8 mouse cellular contexts compared by ENCODE assay signal in genomic region chr12:25189174-25189761, GRCm38 (mm10).
A peak's percentile ranks its signal among the peaks of the same experiment; 100 is the strongest.
DNase-seq lines count a peak whose midpoint lies in the region; ATAC-seq and TF ChIP-seq lines count a peak whose summit lies in the region.

No protein-coding gene starts in this region.

- peaks cover 3 to 17% of the 10 kb centered on the region in 2 experiments; a peak in 3 of 4 replicates for H3K4me1 ChIP-seq in MEL (ENCODE audit: control insufficient read depth in 1 of 2, insufficient read depth in 2 of 2, low read length in 2 of 2)

- no peak for TF ChIP-seq RAD21 in MEL (IDR thresholded peaks at IDR 0.05; ENCODE audit: low read depth, low read length)

- H3K9me3 ChIP-seq in MEL (replicated peaks; ENCODE audit: insufficient read depth, low read length) = no peaks in the 10 kb centered on the region

- DNase-seq in 416B (ENCODE audit: low read depth) (peak; percentile 97), MEL (ENCODE audit: low read depth, low spot score) (peak; percentile 76), adipocyte (ENCODE audit: low spot score) (no peak)
- DNase-seq in layer of hippocampus, postnatal 10 days (ENCODE audit: low spot score in 2 of 2) = peak; percentile 54 to 57
- DNase-seq in thymus, postnatal 36 days = peak; percentile 68 to 74
- DNase-seq in adrenal gland, postnatal 10 days = no peak

- H3K27ac ChIP-seq in MEL (ENCODE audit: control insufficient read depth, low read depth, low read length) = peak overlapping the region; percentile 86

- H3K79me2 ChIP-seq in MEL (ENCODE audit: control insufficient read depth, insufficient read depth, low read length, poor library complexity) = no peaks in the 10 kb centered on the region; the same call in 1 of the 2 replicates

- ATAC-seq in granulocyte monocyte progenitor cell, adult 5-6 weeks (replicated peaks; ENCODE audit: poor library complexity, severe bottlenecking) = peak; percentile 75
- ATAC-seq in megakaryocyte progenitor cell, adult 5-6 weeks (replicated peaks; ENCODE audit: poor library complexity) = peak; percentile 70

- no peak for TF ChIP-seq CTCF in MEL (IDR thresholded peaks at IDR 0.05 in 2 of 3, conservative IDR thresholded peaks at IDR 0.05 in 1 of 3; ENCODE audit: control insufficient read depth in 1 of 3, insufficient read depth in 1 of 3, low read depth in 2 of 3, low read length in 3 of 3, poor library complexity in 1 of 3, severe bottlenecking in 1 of 3)

- H3K9ac ChIP-seq in MEL (ENCODE audit: control insufficient read depth, low read depth, low read length, poor library complexity, severe bottlenecking) = peak overlapping the region; percentile 62

- TF ChIP-seq POLR2A in MEL (IDR thresholded peaks at IDR 0.05; ENCODE audit: control insufficient read depth in 1 of 2, insufficient read depth in 1 of 2, low read depth in 1 of 2, low read length in 2 of 2, poor library complexity in 1 of 2) = peak in 1 of 2 experiments; percentile 33; a peak in 1 of 4 replicates

- H3K27me3 ChIP-seq in MEL (ENCODE audit: control insufficient read depth in 1 of 2, insufficient read depth in 2 of 2, low read length in 2 of 2) = no peaks in the 10 kb centered on the region

- H3K36me3 ChIP-seq in MEL (ENCODE audit: control insufficient read depth in 1 of 2, insufficient read depth in 2 of 2, low read length in 2 of 2) = peaks cover 0 to 9% of the 10 kb centered on the region in 2 experiments; a peak in 2 of 4 replicates

- peak overlapping the region; percentile 32 to 39 for H3K4me3 ChIP-seq in MEL (ENCODE audit: control insufficient read depth in 1 of 2, insufficient read depth in 1 of 2, low read depth in 2 of 2, low read length in 2 of 2)

- peak in 1 of 2 experiments; percentile 39; a peak in 1 of 4 replicates for TF ChIP-seq EP300 in MEL (IDR thresholded peaks at IDR 0.05; ENCODE audit: low read depth in 1 of 2, low read length in 2 of 2)

TF ChIP-seq in MEL, 35 proteins besides CTCF, POLR2A, EP300 and RAD21:
- peak; percentile 53 for TF ChIP-seq ZNF384 (IDR thresholded peaks at IDR 0.05; ENCODE audit: low read depth, low read length)
- TF ChIP-seq SIN3A (IDR thresholded peaks at IDR 0.05; ENCODE audit: low read length) = no peak
- peak; percentile 55; the same call in 1 of the 2 replicates for TF ChIP-seq ETS1 (IDR thresholded peaks at IDR 0.05; ENCODE audit: low read depth, low read length)
- no peak for TF ChIP-seq POLR2AphosphoS5 (IDR thresholded peaks at IDR 0.05; ENCODE audit: borderline replicate concordance, low read depth, low read length)
- TF ChIP-seq TCF12 (IDR thresholded peaks at IDR 0.05; ENCODE audit: low read depth, low read length) = 0 out of 2 replicates have a peak, but pooled peaks have one; percentile 6
- TF ChIP-seq ELF1 (IDR thresholded peaks at IDR 0.05; ENCODE audit: low read depth, low read length) = no peak

Comparison
In these comparisons a context has a peak if more than half of its experiments do, and no peak if none do; other contexts are left out.
1. DNase-seq: peak in 416B (single experiment), MEL (single experiment), layer of hippocampus, postnatal 10 days (2 of 2) and thymus, postnatal 36 days (2 of 2); none in adipocyte (single experiment) and adrenal gland, postnatal 10 days (single experiment).